Comparison of ENCODE assay signal across 9 mouse cellular contexts in the genomic region with DNA sequence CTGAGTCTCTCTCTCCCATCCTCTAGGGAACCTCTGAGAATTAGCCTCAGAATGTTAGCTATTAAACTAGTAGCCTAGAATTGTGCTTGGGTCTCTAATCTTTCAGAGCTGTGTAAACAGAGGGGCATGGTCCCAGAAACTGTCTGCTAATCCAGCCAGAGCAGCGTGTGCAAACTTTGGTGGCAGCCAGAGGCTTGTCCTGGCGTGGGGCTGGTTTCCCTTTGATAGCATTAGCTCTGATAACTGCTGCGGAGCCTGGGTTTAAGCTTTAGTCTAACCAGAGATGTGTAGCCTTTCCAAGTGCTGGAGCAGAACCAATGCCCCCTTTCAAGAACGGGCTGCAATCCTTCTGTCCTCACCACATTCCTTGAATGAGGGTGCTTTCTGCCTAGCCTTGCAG. TPM values are rescaled to one million over a fixed set of nuclear protein-coding genes. Genes with fewer than 3 reads are reported as not detected.
A peak's percentile ranks its signal among the peaks of the same experiment; 100 is the strongest.
DNase-seq lines count a peak whose midpoint lies in the region; ATAC-seq and TF ChIP-seq lines count a peak whose summit lies in the region.
"Had no signal": no experiment of that assay in that cellular context is flagged by ENCODE, and none has a peak within 500 bp of the region (broad histone marks: within the 10 kb centered on the region; RNA-seq: fewer than 3 reads in every experiment).

No protein-coding gene starts in this region.

- H3K27me3 ChIP-seq in intestine, embryonic 15.5 days (replicated peaks): no peaks in the 10 kb centered on the region
- no peaks in the 10 kb centered on the region for H3K27me3 ChIP-seq in intestine, embryonic 16.5 days (replicated peaks; ENCODE audit: control insufficient read depth, insufficient read depth, low read length)
- H3K27me3 ChIP-seq in forebrain, embryonic 15.5 days: no peaks in the 10 kb centered on the region
- H3K27me3 ChIP-seq in heart, embryonic 16.5 days (ENCODE audit: control insufficient read depth, insufficient read depth, low read length): no peaks in the 10 kb centered on the region
- no peaks in the 10 kb centered on the region for H3K27me3 ChIP-seq in liver, postnatal 0 days (ENCODE audit: insufficient read depth, low read length)
- H3K27me3 ChIP-seq: embryonic facial prominence, embryonic 12.5 days had no signal

- no peaks in the 10 kb centered on the region for H3K36me3 ChIP-seq in intestine, embryonic 15.5 days
- no peaks in the 10 kb centered on the region for H3K36me3 ChIP-seq in intestine, embryonic 16.5 days (ENCODE audit: control insufficient read depth, insufficient read depth, low read length)
- H3K36me3 ChIP-seq in forebrain, embryonic 15.5 days: no peaks in the 10 kb centered on the region
- H3K36me3 ChIP-seq in heart, embryonic 16.5 days (ENCODE audit: control insufficient read depth, insufficient read depth): no peaks in the 10 kb centered on the region
- no peaks in the 10 kb centered on the region for H3K36me3 ChIP-seq in liver, postnatal 0 days (replicated peaks; ENCODE audit: insufficient read depth, low read length)
- H3K36me3 ChIP-seq: embryonic facial prominence, embryonic 12.5 days had no signal

- peaks cover 3% of the 10 kb centered on the region for H3K4me1 ChIP-seq in intestine, embryonic 15.5 days (replicated peaks)
- no peaks in the 10 kb centered on the region for H3K4me1 ChIP-seq in intestine, embryonic 16.5 days (ENCODE audit: control insufficient read depth, insufficient read depth, low read length)
- 0 out of 2 replicates have a peak, but pooled peaks cover 5% of the 10 kb centered on the region for H3K4me1 ChIP-seq in forebrain, embryonic 15.5 days
- H3K4me1 ChIP-seq in heart, embryonic 16.5 days (ENCODE audit: control insufficient read depth, insufficient read depth, low read length): peaks cover 19% of the 10 kb centered on the region
- H3K4me1 ChIP-seq in liver, postnatal 0 days (ENCODE audit: insufficient read depth): peaks cover 7% of the 10 kb centered on the region

- no peak overlapping the region for H3K4me3 ChIP-seq in intestine, embryonic 15.5 days (replicated peaks)
- no peak overlapping the region for H3K4me3 ChIP-seq in intestine, embryonic 16.5 days (ENCODE audit: low read length)
- no peak overlapping the region for H3K4me3 ChIP-seq in forebrain, embryonic 15.5 days
- H3K4me3 ChIP-seq in heart, embryonic 16.5 days (ENCODE audit: low read length): no peak overlapping the region
- H3K4me3 ChIP-seq in liver, postnatal 0 days (ENCODE audit: low read depth, low read length): no peak overlapping the region
- H3K4me3 ChIP-seq: embryonic facial prominence, embryonic 12.5 days had no signal

- H3K9ac ChIP-seq in intestine, embryonic 15.5 days: no peak overlapping the region
- no peak overlapping the region for H3K9ac ChIP-seq in intestine, embryonic 16.5 days (ENCODE audit: low read depth, low read length)
- H3K9ac ChIP-seq in forebrain, embryonic 15.5 days (replicated peaks): no peak overlapping the region
- H3K9ac ChIP-seq in heart, embryonic 16.5 days (ENCODE audit: low read length): no peak overlapping the region
- no peak overlapping the region for H3K9ac ChIP-seq in liver, postnatal 0 days (replicated peaks)
- H3K9ac ChIP-seq: embryonic facial prominence, embryonic 12.5 days had no signal

- TF ChIP-seq CTCF in liver, postnatal 0 days (IDR thresholded peaks at IDR 0.05; ENCODE audit: low read depth): no peak

- no peak overlapping the region for H3K27ac ChIP-seq in intestine, embryonic 15.5 days
- no peak overlapping the region for H3K27ac ChIP-seq in intestine, embryonic 16.5 days (ENCODE audit: low read length)
- H3K27ac ChIP-seq in forebrain, embryonic 15.5 days (replicated peaks): no peak overlapping the region
- H3K27ac ChIP-seq in heart, embryonic 16.5 days (ENCODE audit: low read length): peak overlapping the region; percentile 26; the same call in 1 of the 2 replicates
- peak overlapping the region; percentile 30; the same call in 1 of the 2 replicates for H3K27ac ChIP-seq in liver, postnatal 0 days (ENCODE audit: low read depth)
- H3K27ac ChIP-seq: embryonic facial prominence, embryonic 12.5 days had no signal

- H3K9me3 ChIP-seq in intestine, embryonic 15.5 days: no peaks in the 10 kb centered on the region
- H3K9me3 ChIP-seq in intestine, embryonic 16.5 days (ENCODE audit: control insufficient read depth, low read length): no peaks in the 10 kb centered on the region
- H3K9me3 ChIP-seq in forebrain, embryonic 15.5 days: no peaks in the 10 kb centered on the region
- no peaks in the 10 kb centered on the region for H3K9me3 ChIP-seq in heart, embryonic 16.5 days (replicated peaks; ENCODE audit: control insufficient read depth, low read length)
- no peaks in the 10 kb centered on the region for H3K9me3 ChIP-seq in liver, postnatal 0 days (ENCODE audit: low read length)
- H3K9me3 ChIP-seq: embryonic facial prominence, embryonic 12.5 days had no signal

- WGBS in intestine, embryonic 15.5 days: 17% methylated on average over 4 of the region's 4 CpGs
- 18% methylated on average over 4 of the region's 4 CpGs for WGBS in intestine, embryonic 16.5 days
- 11% methylated on average over 4 of the region's 4 CpGs for WGBS in forebrain, embryonic 15.5 days
- WGBS in heart, embryonic 16.5 days: 8% methylated on average over 4 of the region's 4 CpGs
- 21% methylated on average over 4 of the region's 4 CpGs for WGBS in liver, postnatal 0 days (ENCODE audit: insufficient replicate concordance)

- TF ChIP-seq EP300 in liver, postnatal 0 days (IDR thresholded peaks at IDR 0.05; ENCODE audit: low read depth): no peak

- peak; percentile 39; the same call in 1 of the 2 replicates for ATAC-seq in intestine, embryonic 15.5 days
- ATAC-seq in intestine, embryonic 16.5 days: no peak
- ATAC-seq in forebrain, embryonic 15.5 days (replicated peaks): peak; percentile 57
- peak; percentile 50 for ATAC-seq in heart, embryonic 16.5 days (replicated peaks; ENCODE audit: extremely low read depth, insufficient read depth, low FRiP score)
- ATAC-seq in liver, postnatal 0 days: no peak

- 0 out of 2 replicates have a peak overlapping the region, but pooled peaks have one; percentile 11 for H3K4me2 ChIP-seq in intestine, embryonic 15.5 days (replicated peaks)
- no peak overlapping the region for H3K4me2 ChIP-seq in intestine, embryonic 16.5 days (ENCODE audit: low read depth, low read length)
- no peak overlapping the region for H3K4me2 ChIP-seq in forebrain, embryonic 15.5 days (replicated peaks)
- peak overlapping the region; percentile 39; the same call in 1 of the 2 replicates for H3K4me2 ChIP-seq in heart, embryonic 16.5 days (ENCODE audit: low read depth, low read length)
- no peak overlapping the region for H3K4me2 ChIP-seq in liver, postnatal 0 days (ENCODE audit: low read depth, low read length)
- H3K4me2 ChIP-seq: embryonic facial prominence, embryonic 12.5 days had no signal

- no peak for DNase-seq in liver, postnatal 0 days
- DNase-seq in urinary bladder, adult 2 months (ENCODE audit: low spot score): no peak
- no peak for DNase-seq in spleen, postnatal 36 days (ENCODE audit: low spot score in 2 of 2)
- DNase-seq: lung, adult 2 months had no signal

RNA-seq across cellular contexts. Expression of gene Asb4, which starts 11.8 kb away (rescaled TPM):
- polyA plus RNA-seq in intestine, embryonic 15.5 days (2015; fragmentation: Nextera tagmentation; extraction: Ambion mirVana): 15.6 and 18.8 TPM in 2 replicates
- polyA plus RNA-seq in intestine, embryonic 16.5 days (2015; fragmentation: Nextera tagmentation; extraction: Ambion mirVana): 11.5 and 14.0 TPM in 2 replicates
- 14.2 and 15.9 TPM in 2 replicates for polyA plus RNA-seq in forebrain, embryonic 15.5 days (2015; fragmentation: Nextera tagmentation; extraction: Ambion mirVana)
- polyA plus RNA-seq in heart, embryonic 16.5 days (2015; fragmentation: Nextera tagmentation; extraction: Ambion mirVana): 26.5 TPM in 2 replicates
- polyA plus RNA-seq in liver, postnatal 0 days (2015; fragmentation: Nextera tagmentation; extraction: Ambion mirVana): 1.8 and 2.2 TPM in 2 replicates
- 1.5 and 1.6 TPM in 2 replicates for polyA plus RNA-seq in urinary bladder, adult 2 months (2012; rRNA removed)

Comparison
In these comparisons a context has a peak if more than half of its experiments do, and no peak if none do; other contexts are left out.
1. ATAC-seq: peak in intestine, embryonic 15.5 days (single experiment), forebrain, embryonic 15.5 days (single experiment) and heart, embryonic 16.5 days (single experiment); none in intestine, embryonic 16.5 days (single experiment) and liver, postnatal 0 days (single experiment).
2. H3K4me2 ChIP-seq: peak in intestine, embryonic 15.5 days (single experiment) and heart, embryonic 16.5 days (single experiment); none in intestine, embryonic 16.5 days (single experiment), forebrain, embryonic 15.5 days (single experiment) and liver, postnatal 0 days (single experiment).
3. H3K27ac ChIP-seq: peak in heart, embryonic 16.5 days (single experiment) and liver, postnatal 0 days (single experiment); none in intestine, embryonic 15.5 days (single experiment), intestine, embryonic 16.5 days (single experiment) and forebrain, embryonic 15.5 days (single experiment).